Comparison of ENCODE assay signal across 12 mouse cellular contexts in the genomic region with DNA sequence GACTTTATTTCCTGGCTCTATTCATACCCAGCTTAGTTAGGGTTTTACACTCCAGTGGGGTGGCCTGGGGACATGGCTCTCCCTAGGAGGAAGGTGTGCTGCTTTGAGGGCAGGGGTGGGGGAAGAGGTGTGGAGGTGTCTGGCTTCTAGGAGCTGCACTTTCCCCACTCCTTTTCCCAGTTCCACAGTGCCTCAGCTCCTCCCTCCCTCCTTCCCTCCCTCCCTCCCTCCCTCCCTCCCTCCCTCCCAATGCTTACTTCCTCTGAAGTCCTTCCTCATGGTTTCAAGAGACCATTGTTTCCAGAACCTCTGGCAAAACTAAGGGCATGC. TPM values are rescaled to one million over a fixed set of nuclear protein-coding genes. Genes with fewer than 3 reads are reported as not detected.
DNase-seq lines count a peak whose midpoint lies in the region; ATAC-seq and TF ChIP-seq lines count a peak whose summit lies in the region.
"Had no signal": no experiment of that assay in that cellular context is flagged by ENCODE, and none has a peak within 500 bp of the region (broad histone marks: within the 10 kb centered on the region; RNA-seq: fewer than 3 reads in every experiment).

No protein-coding gene starts in this region.

- H3K27me3 ChIP-seq in lung, postnatal 0 days (replicated peaks; ENCODE audit: insufficient read depth, low read length), result no peaks in the 10 kb centered on the region
- H3K27me3 ChIP-seq in embryonic facial prominence, embryonic 12.5 days, result no peaks in the 10 kb centered on the region
- H3K27me3 ChIP-seq in kidney, embryonic 15.5 days, result no peaks in the 10 kb centered on the region
- no peaks in the 10 kb centered on the region for H3K27me3 ChIP-seq in small intestine, adult 2 months (ENCODE audit: control insufficient read depth, insufficient read depth, low read length)

- 0 out of 2 replicates have a peak overlapping the region, but pooled peaks have one; percentile 15 for H3K27ac ChIP-seq in lung, postnatal 0 days (ENCODE audit: low read length)
- 0 out of 2 replicates have a peak overlapping the region, but pooled peaks have one; percentile 30 for H3K27ac ChIP-seq in embryonic facial prominence, embryonic 12.5 days
- peak overlapping the region; percentile 38 for H3K27ac ChIP-seq in kidney, embryonic 15.5 days
- peak overlapping the region; percentile 55; the same call in 1 of the 2 replicates for H3K27ac ChIP-seq in small intestine, adult 2 months (ENCODE audit: insufficient read depth, low read depth, low read length)
- H3K27ac ChIP-seq: hindbrain, embryonic 10.5 days had no signal

- peaks cover 9% of the 10 kb centered on the region for H3K36me3 ChIP-seq in lung, postnatal 0 days (ENCODE audit: insufficient read depth, low read length)
- H3K36me3 ChIP-seq in embryonic facial prominence, embryonic 12.5 days, result peaks cover 54% of the 10 kb centered on the region
- peaks cover 62% of the 10 kb centered on the region for H3K36me3 ChIP-seq in kidney, embryonic 15.5 days
- H3K36me3 ChIP-seq in small intestine, adult 2 months (ENCODE audit: control insufficient read depth, insufficient read depth, low read length), result peaks cover 16% of the 10 kb centered on the region

- ATAC-seq in lung, postnatal 0 days, result no peak
- no peak for ATAC-seq in embryonic facial prominence, embryonic 12.5 days (ENCODE audit: insufficient number of reproducible peaks, insufficient read depth, low FRiP score, low TSS enrichment)
- ATAC-seq in kidney, embryonic 15.5 days (replicated peaks; ENCODE audit: low FRiP score), result peak; percentile 54

- H3K9ac ChIP-seq in lung, postnatal 0 days (replicated peaks; ENCODE audit: low read depth), result no peak overlapping the region
- no peak overlapping the region for H3K9ac ChIP-seq in embryonic facial prominence, embryonic 12.5 days
- H3K9ac ChIP-seq in kidney, embryonic 15.5 days, result no peak overlapping the region

- TF ChIP-seq CTCF in lung, postnatal 0 days (IDR thresholded peaks at IDR 0.05), result no peak
- TF ChIP-seq CTCF in lung, adult 2 months (IDR thresholded peaks at IDR 0.05; ENCODE audit: insufficient read depth, low read length), result no peak
- no peak for TF ChIP-seq CTCF in small intestine, adult 2 months (IDR thresholded peaks at IDR 0.05; ENCODE audit: extremely low read depth, insufficient read length, insufficient replicate concordance, low read depth, low read length)

- TF ChIP-seq EP300 in lung, postnatal 0 days (IDR thresholded peaks at IDR 0.05), result no peak

- no peak overlapping the region for H3K4me2 ChIP-seq in lung, postnatal 0 days (replicated peaks; ENCODE audit: low read depth, low read length)
- no peak overlapping the region for H3K4me2 ChIP-seq in embryonic facial prominence, embryonic 12.5 days (replicated peaks)
- no peak overlapping the region for H3K4me2 ChIP-seq in kidney, embryonic 15.5 days

- H3K4me1 ChIP-seq in lung, postnatal 0 days (ENCODE audit: insufficient read depth, low read depth, low read length), result no peaks in the 10 kb centered on the region
- peaks cover 7% of the 10 kb centered on the region; the same call in 1 of the 2 replicates for H3K4me1 ChIP-seq in lung, adult 2 months (ENCODE audit: control insufficient read depth, insufficient read depth, low read length)
- H3K4me1 ChIP-seq in embryonic facial prominence, embryonic 12.5 days, result peaks cover 13% of the 10 kb centered on the region
- peaks cover 19% of the 10 kb centered on the region for H3K4me1 ChIP-seq in kidney, embryonic 15.5 days
- peaks cover 13% of the 10 kb centered on the region; the same call in 1 of the 2 replicates for H3K4me1 ChIP-seq in small intestine, adult 2 months (ENCODE audit: control insufficient read depth, insufficient read depth, insufficient read length, low read length)

- no peak for TF ChIP-seq POLR2A in lung, adult 2 months (IDR thresholded peaks at IDR 0.05; ENCODE audit: borderline replicate concordance, extremely low read depth, low read depth, low read length)
- TF ChIP-seq POLR2A in small intestine, adult 2 months (IDR thresholded peaks at IDR 0.05; ENCODE audit: low read depth, low read length), result no peak

- no peaks in the 10 kb centered on the region for H3K9me3 ChIP-seq in lung, postnatal 0 days (ENCODE audit: low read length)
- H3K9me3 ChIP-seq in embryonic facial prominence, embryonic 12.5 days, result no peaks in the 10 kb centered on the region
- H3K9me3 ChIP-seq in kidney, embryonic 15.5 days (replicated peaks), result no peaks in the 10 kb centered on the region
- H3K9me3 ChIP-seq: G1E; hindbrain, embryonic 10.5 days had no signal

- peak; percentile 35 for DNase-seq in lung, postnatal 0 days (ENCODE audit: low spot score)
- DNase-seq in lung, adult 2 months, result no peak
- DNase-seq in frontal cortex, adult 2 months (ENCODE audit: extremely low spot score in 1 of 2, low spot score in 1 of 2), result no peak
- DNase-seq in frontal cortex, postnatal 25 days (ENCODE audit: low spot score in 2 of 2), result no peak
- DNase-seq: cerebellum, postnatal 25 days; gastrocnemius, postnatal 14 days; layer of hippocampus, adult 9-11 months had no signal

- no peak overlapping the region for H3K4me3 ChIP-seq in lung, postnatal 0 days (ENCODE audit: low read depth, low read length)
- H3K4me3 ChIP-seq in lung, adult 2 months (replicated peaks; ENCODE audit: extremely low read depth, low read depth, low read length), result no peak overlapping the region
- no peak overlapping the region for H3K4me3 ChIP-seq in embryonic facial prominence, embryonic 12.5 days
- no peak overlapping the region for H3K4me3 ChIP-seq in kidney, embryonic 15.5 days (replicated peaks)
- H3K4me3 ChIP-seq in small intestine, adult 2 months (ENCODE audit: low read depth, low read length), result no peak overlapping the region
- H3K4me3 ChIP-seq: hindbrain, embryonic 10.5 days had no signal

RNA-seq across cellular contexts. Expression of gene Nxnl2, which starts 33.2 kb away (rescaled TPM):
- polyA plus RNA-seq in lung, postnatal 0 days (2015; fragmentation: Nextera tagmentation; extraction: Ambion mirVana), result 1.0 and 1.3 TPM in 2 replicates
- polyA plus RNA-seq in lung, adult 2 months (2012; rRNA removed), result 0.79 and 1.0 TPM in 2 replicates
- polyA plus RNA-seq in embryonic facial prominence, embryonic 12.5 days (2016; fragmentation: Nextera tagmentation; extraction: Ambion mirVana), result 4.2 and 4.6 TPM in 2 replicates
- polyA plus RNA-seq in kidney, embryonic 15.5 days (2015; fragmentation: Nextera tagmentation; extraction: Ambion mirVana), result 1.0 and 2.5 TPM in 2 replicates
- 1.5 and 1.7 TPM in 2 replicates for polyA plus RNA-seq in small intestine, adult 2 months (2012; rRNA removed)
- 0.28 and 0.90 TPM in 2 replicates for polyA plus RNA-seq in frontal cortex, adult 2 months (2012; rRNA removed)
- polyA plus RNA-seq: G1E had no signal

RNA-seq across cellular contexts. Expression of gene Spin1, which starts 37.0 kb away (rescaled TPM):
- polyA plus RNA-seq in lung, postnatal 0 days (2015; fragmentation: Nextera tagmentation; extraction: Ambion mirVana), result 40.6 and 46.5 TPM in 2 replicates
- polyA plus RNA-seq in lung, adult 2 months (2012; rRNA removed), result 16.5 and 25.5 TPM in 2 replicates
- polyA plus RNA-seq in embryonic facial prominence, embryonic 12.5 days (2016; fragmentation: Nextera tagmentation; extraction: Ambion mirVana), result 140 and 145 TPM in 2 replicates
- 83.7 and 86.4 TPM in 2 replicates for polyA plus RNA-seq in kidney, embryonic 15.5 days (2015; fragmentation: Nextera tagmentation; extraction: Ambion mirVana)
- 5.1 and 11.7 TPM in 2 replicates for polyA plus RNA-seq in small intestine, adult 2 months (2012; rRNA removed)
- polyA plus RNA-seq in frontal cortex, adult 2 months (2012; rRNA removed), result 92.0 and 99.1 TPM in 2 replicates
